Comparison of ENCODE assay signal across 8 mouse cellular contexts in genomic region chr16:36985636-36986042, GRCm38 (mm10). TPM values are rescaled to one million over a fixed set of nuclear protein-coding genes. Genes with fewer than 3 reads are reported as not detected.
DNase-seq lines count a peak whose midpoint lies in the region; ATAC-seq lines count a peak whose summit lies in the region.
"Had no signal": no experiment of that assay in that cellular context is flagged by ENCODE, and none has a peak within 500 bp of the region (broad histone marks: within the 10 kb centered on the region; RNA-seq: fewer than 3 reads in every experiment).

No protein-coding gene starts in this region.

- peak; percentile 88 for ATAC-seq in megakaryocyte, adult 5-6 weeks (ENCODE audit: poor library complexity, severe bottlenecking)

- peak; percentile 14 to 29 for DNase-seq in lung, adult 18-20 months
- no peak for DNase-seq in lung, postnatal 14 days
- DNase-seq in c-Kit-positive CD71-positive TER-119-positive erythroid progenitor cells, embryonic 14.5 days (ENCODE audit: low spot score): peak; percentile 10
- DNase-seq in thymus, postnatal 4 days: peak; percentile 26
- DNase-seq in frontal cortex, postnatal 14 days (ENCODE audit: low spot score in 2 of 2): no peak
- DNase-seq in left cerebral cortex, adult 11 months (ENCODE audit: low spot score): no peak
- DNase-seq: cerebellum, postnatal 25 days had no signal

RNA-seq across cellular contexts. Expression of gene Fbxo40, which starts 4.6 kb away (rescaled TPM):
- total RNA-seq in megakaryocyte, adult 5-6 weeks (2015): not detected in 2 replicates
- total RNA-seq in megakaryocyte, adult 5-6 weeks (2017): 0.04 and 0.33 TPM in 2 replicates

RNA-seq across cellular contexts. Expression of gene Polq, which starts 25.9 kb away (rescaled TPM):
- total RNA-seq in megakaryocyte, adult 5-6 weeks (2015): 9.3 and 16.0 TPM in 2 replicates
- 13.4 and 13.9 TPM in 2 replicates for total RNA-seq in megakaryocyte, adult 5-6 weeks (2017)

RNA-seq across cellular contexts. Expression of gene Hcls1, which starts 50.9 kb away (rescaled TPM):
- 53.0 and 69.8 TPM in 2 replicates for total RNA-seq in megakaryocyte, adult 5-6 weeks (2015)
- 404 and 424 TPM in 2 replicates for total RNA-seq in megakaryocyte, adult 5-6 weeks (2017)

Comparison
In these comparisons a context has a peak if more than half of its experiments do, and no peak if none do; other contexts are left out.
1. DNase-seq: peak in lung, adult 18-20 months (2 of 2), c-Kit-positive CD71-positive TER-119-positive erythroid progenitor cells, embryonic 14.5 days (single experiment) and thymus, postnatal 4 days (single experiment); none in lung, postnatal 14 days (single experiment), frontal cortex, postnatal 14 days (0 of 2) and left cerebral cortex, adult 11 months (single experiment).